Mouse (Mus musculus): Measurements from ENCODE around the gene Gm29423.
"Not testable (repeated sequence)": the region's sequence is repeated elsewhere in the genome, so short reads cannot be mapped to it uniquely, and the experiment has no call there.

The Gm29423 gene

DNA sequence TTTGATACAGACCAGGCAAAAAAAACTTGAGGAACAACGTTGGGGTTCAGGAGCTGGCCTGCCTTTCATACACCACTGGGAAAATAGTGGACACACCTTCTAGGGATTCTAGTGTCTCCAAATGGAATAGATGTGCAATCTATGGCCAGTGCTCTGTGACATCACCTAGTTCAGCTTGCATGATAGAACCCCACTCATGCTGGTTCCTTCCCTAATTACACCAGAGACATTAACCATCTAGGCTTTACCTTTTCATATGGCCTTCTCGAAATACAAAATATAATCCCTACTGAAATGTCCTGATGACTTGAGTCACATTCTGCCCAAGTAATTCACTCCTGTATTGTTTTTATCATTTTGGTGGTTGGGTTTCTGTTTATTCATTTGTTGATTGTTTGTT, at the start of gene Gm29423, which contains the start of gene Gm29644:
Gm29423 (minus strand) TSS at position 101 of the 400 bp plus-strand sequence.
Gm29644 (minus strand) TSS at position 157 of the 400 bp plus-strand sequence.
- DNase-seq (ENCODE audit: low read depth, low spot score) = not testable (repeated sequence)

DNA sequence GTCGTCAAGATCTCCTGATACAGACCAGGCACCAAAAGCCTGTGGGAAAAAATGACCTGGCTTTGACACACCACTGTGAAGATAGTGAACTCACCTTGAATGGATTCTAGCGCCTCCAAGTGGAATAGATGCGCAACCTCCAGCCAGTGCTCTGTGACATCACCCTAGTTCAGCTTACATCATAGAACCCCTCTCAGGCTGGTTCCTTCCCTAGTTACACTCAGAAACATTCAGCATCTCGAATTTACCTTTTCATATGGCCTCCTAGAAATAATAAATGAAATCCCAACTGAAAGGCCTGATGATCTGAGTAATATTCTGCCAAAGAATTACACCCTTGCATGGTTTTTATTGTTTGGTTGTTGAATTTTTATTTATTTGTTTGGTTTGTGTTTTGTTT, 29.5 kb downstream of the Gm29423 start, which contains the start of gene Gm21118:
Gm21118 (minus strand) TSS at position 101 of the 400 bp plus-strand sequence.
- not testable (repeated sequence) for DNase-seq (ENCODE audit: low read depth, low spot score)

Data from skeletal muscle tissue, adult 2 months (tissue).